Mouse (Mus musculus) erythroblast, embryonic 14.5 days (primary cell): ENCODE measurements at regions not wholly inside any gene's neighbourhood (a gene's known extent, or its start where the extent isn't known, plus 50 kb on each side); places are given as distances from the start of the nearest gene placed in this dataset.

Experiments
- GATA1 ChIP-seq: IDR thresholded peaks from 2 replicates; pipeline ENCODE4 v1.6.1; 2012; ENCODE audit warnings: low read length, inconsistent platforms, mixed read lengths
- TAL1 ChIP-seq: IDR thresholded peaks from 3 replicates; pipeline ENCODE4 v1.6.1; 2012; ENCODE audit warnings: low read length, inconsistent platforms, mixed read lengths

- no peak for TF ChIP-seq GATA1
- TF ChIP-seq TAL1: no peak
These were observed 482.2 kb downstream of the Dok5 start for GRCm38 (mm10) chr2:171213792-171214191.
